Mouse (Mus musculus) kidney, embryonic 14.5 days (tissue): ENCODE results near the gene Rhbdd1. TPM values are rescaled to one million over a fixed set of nuclear protein-coding genes. Genes with fewer than 3 reads are reported as not detected.
A peak's percentile ranks its signal among the peaks of the same experiment; 100 is the strongest.

Experiments used
- ATAC-seq: fragments of 200-750 bp; cut with Nextera tagmentation; 2 replicates; pipeline ENCODE4 v1.8.0; 2017; ENCODE audit warnings: moderate number of reproducible peaks, mild to moderate bottlenecking, moderate TSS enrichment, moderate library complexity; ENCODE audit not compliant: low FRiP score, low TSS enrichment
- H3K27ac ChIP-seq: fragments of 300-500 bp; sonication (generic); 2 replicates; pipeline ENCODE4 v1.5.1; 2014; ENCODE audit warnings: low read depth, mild to moderate bottlenecking, low read length, moderate library complexity, mixed read lengths
- H3K27me3 ChIP-seq: fragments of 300-500 bp; sonication (generic); 2 replicates; pipeline ENCODE4 v1.6.1; 2014; ENCODE audit warnings: mild to moderate bottlenecking, low read length; ENCODE audit not compliant: control insufficient read depth, insufficient read depth
- H3K36me3 ChIP-seq: fragments of 300-500 bp; sonication (generic); 2 replicates; pipeline ENCODE4 v1.6.1; 2014; ENCODE audit warnings: low read length, mixed read lengths; ENCODE audit not compliant: control insufficient read depth, insufficient read depth
- H3K4me1 ChIP-seq: fragments of 300-500 bp; sonication (generic); 2 replicates; pipeline ENCODE4 v1.6.1; 2014; ENCODE audit warnings: low read length, mixed read lengths; ENCODE audit not compliant: control insufficient read depth, insufficient read depth
- H3K4me2 ChIP-seq: fragments of 300-500 bp; sonication (generic); replicated peaks from 2 replicates; pipeline ENCODE4 v1.6.1; 2014; ENCODE audit warnings: low read depth, mild to moderate bottlenecking, low read length
- H3K4me3 ChIP-seq: fragments of 300-500 bp; sonication (generic); 2 replicates; pipeline ENCODE4 v1.5.1; 2014; ENCODE audit warnings: mild to moderate bottlenecking, low read length
- H3K9ac ChIP-seq: fragments of 300-500 bp; sonication (generic); 2 replicates; pipeline ENCODE4 v1.6.1; 2014; ENCODE audit warnings: low read depth, mild to moderate bottlenecking, low read length, moderate library complexity
- H3K9me3 ChIP-seq: fragments of 300-500 bp; sonication (generic); 2 replicates; pipeline ENCODE4 v1.6.1; 2016; ENCODE audit warnings: low read length; ENCODE audit not compliant: control insufficient read depth
- WGBS: fragments of 180-500 bp; shearing (Covaris S2); extraction: QIAGEN DNeasy Blood & Tissue Kit; methylation state at CpG from one replicate; pipeline ENCODE4 v1.1.7; 2014; 5-methylcytosine and 5-hydroxymethylcytosine counted together
- polyA plus RNA-seq: library from polyadenylated mRNA; unstranded; fragments of >200 nt; fragmentation: Nextera tagmentation; extraction: Ambion mirVana; gene quantifications from 2 replicates; pipeline ENCODE4 v1.2.1, GENCODE M21; 2014

Gene Rhbdd1
- polyA plus RNA-seq, 1 experiment from 2014 or later: 7.0 TPM

DNA sequence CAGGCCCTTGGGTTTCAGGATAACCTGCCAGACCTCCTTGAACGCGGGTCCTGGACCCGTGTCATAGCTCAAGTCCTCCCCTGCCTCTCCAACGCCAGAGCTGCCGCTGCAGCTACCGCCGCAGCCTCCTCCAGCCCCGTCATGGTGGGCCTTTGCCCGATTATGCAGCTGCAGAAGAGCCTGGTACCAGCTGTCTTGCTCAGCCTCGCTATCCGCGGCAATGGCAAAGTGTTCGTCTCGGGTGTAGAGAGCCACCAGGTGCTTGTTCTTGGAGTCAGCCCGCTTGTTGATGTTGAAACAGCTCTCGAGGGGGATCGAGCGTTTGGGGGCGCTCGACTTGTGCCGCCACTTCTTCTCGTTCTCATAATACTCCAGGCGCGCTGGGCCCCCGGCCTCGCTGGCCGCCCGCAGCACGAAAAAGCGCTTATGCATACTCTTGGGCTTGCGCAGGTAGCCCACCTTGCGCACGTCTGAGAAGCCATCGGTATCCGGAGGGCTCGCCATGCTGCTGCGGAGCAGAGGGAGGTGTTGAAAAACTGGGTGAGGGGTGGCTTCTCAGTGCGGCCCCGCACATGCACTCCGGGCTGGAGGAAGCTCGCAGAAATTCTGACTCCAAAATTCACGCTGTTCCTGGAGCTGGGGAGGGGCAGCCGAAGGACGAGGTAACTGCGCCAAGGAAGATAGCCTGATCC lies 26.1 kb upstream of the Rhbdd1 start:
- peak; percentile 2; the same call in 1 of the 2 replicates for ATAC-seq
- H3K9me3 ChIP-seq: no peaks in the 10 kb centered on the region
- H3K4me3 ChIP-seq: peak overlapping the region; percentile 46
- H3K27ac ChIP-seq: peak overlapping the region; percentile 81
- no peaks in the 10 kb centered on the region for H3K27me3 ChIP-seq
- H3K9ac ChIP-seq: peak overlapping the region; percentile 68
- H3K4me1 ChIP-seq: peaks cover 31% of the 10 kb centered on the region
- peak overlapping the region; percentile 48 for H3K4me2 ChIP-seq
- under 1% methylated on average over 45 of the region's 45 CpGs for WGBS
- H3K36me3 ChIP-seq: peaks cover 10% of the 10 kb centered on the region; the same call in 1 of the 2 replicates

DNA sequence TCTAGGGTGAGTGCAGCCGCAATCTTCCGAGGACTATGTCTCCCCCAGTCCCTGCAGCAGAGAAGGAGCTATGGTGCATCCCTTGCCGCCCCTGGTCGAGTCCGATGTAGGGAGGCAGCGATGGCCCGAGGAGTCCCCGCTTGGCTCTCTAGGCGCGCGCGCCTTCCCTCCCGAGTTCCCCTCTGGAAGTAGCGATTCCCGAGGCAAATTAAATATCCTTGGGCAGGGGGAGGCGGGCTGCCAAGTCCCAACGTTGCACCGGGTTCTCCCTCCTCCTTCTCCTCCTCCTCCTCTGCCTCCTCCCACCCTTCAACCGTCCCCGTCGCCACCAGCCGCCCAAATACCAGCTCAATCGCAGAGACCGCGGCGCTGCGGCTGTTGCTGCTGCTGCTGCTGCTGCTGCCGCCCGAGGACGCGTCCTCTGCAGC lies 25.5 kb upstream of the Rhbdd1 start:
- WGBS: 0% methylated on average over 31 of the region's 31 CpGs

GRCm38 (mm10) chr1:82291151-82291797 lies 25.0 kb upstream of the Rhbdd1 start, which contains the start of gene Irs1:
Gene Irs1 (minus strand): TSS chr1:82291416.
- peak within 1 kb of the TSS; percentile 81 for H3K27ac ChIP-seq
- H3K27me3 ChIP-seq: no peaks in the 10 kb centered on the region
- peak; percentile 91 for ATAC-seq
- H3K4me3 ChIP-seq: peak within 1 kb of the TSS; percentile 46
- H3K9ac ChIP-seq: peak within 1 kb of the TSS; percentile 68
- peaks cover 10% of the 10 kb centered on the region; the same call in 1 of the 2 replicates for H3K36me3 ChIP-seq
- H3K4me1 ChIP-seq: peaks cover 27% of the 10 kb centered on the region
- H3K4me2 ChIP-seq: peak within 1 kb of the TSS; percentile 48
- no peaks in the 10 kb centered on the region for H3K9me3 ChIP-seq
- under 1% methylated on average over 52 of the region's 60 CpGs for WGBS

More for the DNA sequence above, 25.5 kb upstream of the Rhbdd1 start:
- ATAC-seq: peak; percentile 66
- H3K4me1 ChIP-seq: peaks cover 27% of the 10 kb centered on the region
- H3K27ac ChIP-seq: peak overlapping the region; percentile 81
- peaks cover 10% of the 10 kb centered on the region; the same call in 1 of the 2 replicates for H3K36me3 ChIP-seq
- H3K4me3 ChIP-seq: peak overlapping the region; percentile 46
- peak overlapping the region; percentile 48 for H3K4me2 ChIP-seq
- peak overlapping the region; percentile 68 for H3K9ac ChIP-seq
- no peaks in the 10 kb centered on the region for H3K9me3 ChIP-seq
- H3K27me3 ChIP-seq: no peaks in the 10 kb centered on the region

DNA sequence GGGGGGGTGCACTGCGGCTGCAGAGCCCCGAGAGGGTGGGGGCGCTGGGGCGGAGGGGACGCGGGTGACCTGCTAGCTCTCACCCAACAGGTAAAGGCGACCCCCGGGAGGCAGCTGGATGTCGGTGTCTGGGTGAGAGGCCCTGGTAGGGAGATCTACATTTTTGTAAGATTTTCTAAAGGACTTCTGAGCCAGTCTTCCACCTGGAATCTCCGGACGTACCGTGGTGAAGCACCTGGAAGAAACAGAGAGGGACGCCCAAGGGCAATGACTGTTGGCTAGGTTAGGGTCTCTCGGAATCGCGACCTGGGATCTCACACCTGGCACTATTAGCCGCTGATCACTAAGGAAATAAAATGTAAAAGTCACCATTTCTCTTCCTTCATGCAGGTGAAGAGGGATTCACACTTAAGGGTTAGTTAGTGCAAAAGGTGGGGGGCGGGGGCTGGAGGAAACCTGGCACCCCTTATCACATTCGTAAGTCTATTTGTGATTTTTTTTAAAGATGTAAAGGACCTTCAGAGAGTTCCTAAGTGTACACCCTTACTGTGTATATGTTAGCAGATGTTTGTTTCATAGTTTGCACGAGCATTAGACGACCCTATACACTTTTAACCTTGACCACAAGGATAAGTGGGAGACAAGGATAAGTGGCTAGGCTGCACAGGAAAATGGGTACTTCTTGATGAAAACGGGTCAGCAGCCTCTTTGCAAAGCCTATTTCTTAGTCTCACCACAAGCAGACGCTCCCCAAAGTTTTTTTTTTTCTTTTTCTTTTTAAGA lies 24.1 kb upstream of the Rhbdd1 start:
- peak overlapping the region; percentile 46 for H3K4me3 ChIP-seq
- no peak for ATAC-seq
- peak overlapping the region; percentile 81 for H3K27ac ChIP-seq
- peaks cover 21% of the 10 kb centered on the region for H3K4me1 ChIP-seq
- H3K4me2 ChIP-seq: peak overlapping the region; percentile 48
- H3K9ac ChIP-seq: peak overlapping the region; percentile 68
- H3K9me3 ChIP-seq: no peaks in the 10 kb centered on the region
- H3K27me3 ChIP-seq: no peaks in the 10 kb centered on the region
- WGBS: 3% methylated on average over 23 of the region's 23 CpGs
- peaks cover 10% of the 10 kb centered on the region; the same call in 1 of the 2 replicates for H3K36me3 ChIP-seq

GRCm38 (mm10) chr1:82292771-82293170 lies 23.5 kb upstream of the Rhbdd1 start:
- H3K4me1 ChIP-seq: peaks cover 16% of the 10 kb centered on the region
- ATAC-seq: peak; percentile 22
- no peak overlapping the region for H3K27ac ChIP-seq
- peaks cover 8% of the 10 kb centered on the region; the same call in 1 of the 2 replicates for H3K36me3 ChIP-seq
- H3K4me2 ChIP-seq: peak overlapping the region; percentile 48
- peak overlapping the region; percentile 46; the same call in 1 of the 2 replicates for H3K4me3 ChIP-seq
- no peaks in the 10 kb centered on the region for H3K9me3 ChIP-seq
- no peak overlapping the region for H3K9ac ChIP-seq
- WGBS: 0% methylated on average over 13 of the region's 13 CpGs
- H3K27me3 ChIP-seq: no peaks in the 10 kb centered on the region

GRCm38 (mm10) chr1:82294102-82294501 lies 22.1 kb upstream of the Rhbdd1 start:
- Histone ChIP-seq H3K9ac (no peak overlapping the region), H3K27ac (no peak overlapping the region), H3K9me3 (no peaks in the 10 kb centered on the region), H3K4me1 (peaks cover 13% of the 10 kb centered on the region), H3K36me3 (peaks cover under 1% of the 10 kb centered on the region; the same call in 1 of the 2 replicates), H3K27me3 (no peaks in the 10 kb centered on the region), H3K4me2 (no peak overlapping the region), H3K4me3 (no peak overlapping the region)
- WGBS: 16% methylated on average over 6 of the region's 6 CpGs
- no peak for ATAC-seq

GRCm38 (mm10) chr1:82298586-82298985 lies 17.7 kb upstream of the Rhbdd1 start:
- H3K27me3 ChIP-seq: no peaks in the 10 kb centered on the region
- no peak overlapping the region for H3K4me3 ChIP-seq
- H3K27ac ChIP-seq: no peak overlapping the region
- H3K4me2 ChIP-seq: no peak overlapping the region
- H3K4me1 ChIP-seq: no peaks in the 10 kb centered on the region
- WGBS: 24% methylated on average over 1 of the region's 1 CpGs
- H3K36me3 ChIP-seq: no peaks in the 10 kb centered on the region
- H3K9ac ChIP-seq: no peak overlapping the region
- no peak for ATAC-seq
- H3K9me3 ChIP-seq: no peaks in the 10 kb centered on the region

DNA sequence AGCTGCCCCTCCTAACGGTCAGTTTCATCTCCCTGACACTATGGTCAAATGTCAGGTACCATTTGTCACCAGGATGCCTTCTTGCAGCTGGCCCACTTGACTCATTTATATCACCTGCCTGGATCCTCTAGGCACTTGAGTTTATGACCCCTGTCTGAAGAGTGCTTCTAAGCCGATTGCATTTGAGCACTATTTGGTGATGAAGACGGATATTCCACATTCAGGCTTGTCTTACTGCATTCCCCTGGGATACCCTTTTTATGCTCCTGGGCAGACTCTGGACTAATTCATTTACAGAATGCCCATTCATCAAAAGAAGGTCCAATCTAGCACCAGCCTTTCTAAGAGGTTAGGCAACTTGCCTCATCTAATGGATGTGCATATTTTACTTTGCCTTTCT lies 11.8 kb upstream of the Rhbdd1 start:
- Histone ChIP-seq H3K9me3 (no peaks in the 10 kb centered on the region), H3K27me3 (no peaks in the 10 kb centered on the region), H3K4me1 (no peaks in the 10 kb centered on the region), H3K9ac (no peak overlapping the region), H3K27ac (no peak overlapping the region), H3K4me2 (no peak overlapping the region), H3K36me3 (no peaks in the 10 kb centered on the region), H3K4me3 (no peak overlapping the region)
- no peak for ATAC-seq
- 12% methylated on average over 3 of the region's 3 CpGs for WGBS
